In genomic region chr15:99449131-99449750, GRCm38 (mm10) we compare ENCODE assay signal across 8 mouse cellular contexts. TPM values are rescaled to one million over a fixed set of nuclear protein-coding genes. Genes with fewer than 3 reads are reported as not detected.
DNase-seq lines count a peak whose midpoint lies in the region; ATAC-seq and TF ChIP-seq lines count a peak whose summit lies in the region.
"Had no signal": no experiment of that assay in that cellular context is flagged by ENCODE, and none has a peak within 500 bp of the region (broad histone marks: within the 10 kb centered on the region; RNA-seq: fewer than 3 reads in every experiment).

No protein-coding gene starts in this region.

- 66% methylated on average over 9 of the region's 9 CpGs for WGBS in embryonic facial prominence, embryonic 12.5 days
- WGBS in heart, embryonic 13.5 days = 21% methylated on average over 9 of the region's 9 CpGs

- TF ChIP-seq CTCF in MEL (IDR thresholded peaks at IDR 0.05 in 2 of 3, conservative IDR thresholded peaks at IDR 0.05 in 1 of 3; ENCODE audit: control insufficient read depth in 1 of 3, insufficient read depth in 1 of 3, low read depth in 2 of 3, low read length in 3 of 3, poor library complexity in 1 of 3, severe bottlenecking in 1 of 3) = no peak

- H3K9ac ChIP-seq in MEL (ENCODE audit: control insufficient read depth, low read depth, low read length, poor library complexity, severe bottlenecking) = peak overlapping the region; percentile 42
- no peak overlapping the region for H3K9ac ChIP-seq in embryonic facial prominence, embryonic 12.5 days
- H3K9ac ChIP-seq in heart, embryonic 13.5 days = peak overlapping the region; percentile 38
- H3K9ac ChIP-seq: midbrain, embryonic 12.5 days had no signal

- ATAC-seq in embryonic facial prominence, embryonic 12.5 days (ENCODE audit: insufficient number of reproducible peaks, insufficient read depth, low FRiP score, low TSS enrichment) = no peak; the same call in 1 of the 2 replicates
- ATAC-seq in heart, embryonic 13.5 days (ENCODE audit: extremely low read depth, insufficient number of reproducible peaks, low FRiP score, low TSS enrichment) = peak; percentile 72; the same call in 1 of the 2 replicates
- peak; percentile 54 for ATAC-seq in megakaryocyte, adult 5-6 weeks (ENCODE audit: poor library complexity, severe bottlenecking)

- H3K27ac ChIP-seq in MEL (ENCODE audit: control insufficient read depth, low read depth, low read length) = peak overlapping the region; percentile 76
- peak overlapping the region; percentile 26; the same call in 1 of the 2 replicates for H3K27ac ChIP-seq in embryonic facial prominence, embryonic 12.5 days
- peak overlapping the region; percentile 86 for H3K27ac ChIP-seq in heart, embryonic 13.5 days (replicated peaks)
- H3K27ac ChIP-seq: midbrain, embryonic 12.5 days had no signal

- peaks cover 0 to 20% of the 10 kb centered on the region in 2 experiments; a peak in 2 of 4 replicates for H3K36me3 ChIP-seq in MEL (ENCODE audit: control insufficient read depth in 1 of 2, insufficient read depth in 2 of 2, low read length in 2 of 2)
- peaks cover 29% of the 10 kb centered on the region for H3K36me3 ChIP-seq in embryonic facial prominence, embryonic 12.5 days
- peaks cover 43% of the 10 kb centered on the region for H3K36me3 ChIP-seq in heart, embryonic 13.5 days

- no peaks in the 10 kb centered on the region for H3K79me2 ChIP-seq in MEL (ENCODE audit: control insufficient read depth, insufficient read depth, low read length, poor library complexity)

- TF ChIP-seq RAD21 in MEL (IDR thresholded peaks at IDR 0.05; ENCODE audit: low read depth, low read length) = no peak

- H3K4me3 ChIP-seq in MEL (ENCODE audit: control insufficient read depth in 1 of 2, insufficient read depth in 1 of 2, low read depth in 2 of 2, low read length in 2 of 2) = peak overlapping the region; percentile 4 to 17; a peak in 3 of 4 replicates
- H3K4me3 ChIP-seq in embryonic facial prominence, embryonic 12.5 days = no peak overlapping the region
- peak overlapping the region; percentile 16; the same call in 1 of the 2 replicates for H3K4me3 ChIP-seq in heart, embryonic 13.5 days
- H3K4me3 ChIP-seq: midbrain, embryonic 12.5 days had no signal

- H3K4me1 ChIP-seq in MEL (ENCODE audit: control insufficient read depth in 1 of 2, insufficient read depth in 2 of 2, low read length in 2 of 2) = peaks cover 3 to 27% of the 10 kb centered on the region in 2 experiments; a peak in 2 of 4 replicates
- peaks cover 10% of the 10 kb centered on the region; the same call in 1 of the 2 replicates for H3K4me1 ChIP-seq in embryonic facial prominence, embryonic 12.5 days
- H3K4me1 ChIP-seq in heart, embryonic 13.5 days = peaks cover 62% of the 10 kb centered on the region

- no peak overlapping the region for H3K4me2 ChIP-seq in embryonic facial prominence, embryonic 12.5 days (replicated peaks)
- H3K4me2 ChIP-seq in heart, embryonic 13.5 days = peak overlapping the region; percentile 47
- H3K4me2 ChIP-seq: midbrain, embryonic 12.5 days had no signal

- DNase-seq in CD4-positive helper T cell, adult 2 months (ENCODE audit: low read depth, low spot score) = peak; percentile 28
- DNase-seq in MEL (ENCODE audit: low read depth, low spot score) = no peak
- DNase-seq in layer of hippocampus, postnatal 10 days (ENCODE audit: low spot score in 2 of 2) = peak; percentile 64 to 73
- DNase-seq in yolk sac, embryonic 10.5 days (ENCODE audit: low spot score) = peak; percentile 9

- 0 out of 4 replicates have a peak, but pooled peaks of 1 of the 2 experiments have one; percentile 12 for TF ChIP-seq POLR2A in MEL (IDR thresholded peaks at IDR 0.05; ENCODE audit: control insufficient read depth in 1 of 2, insufficient read depth in 1 of 2, low read depth in 1 of 2, low read length in 2 of 2, poor library complexity in 1 of 2)

- no peaks in the 10 kb centered on the region for H3K9me3 ChIP-seq in MEL (replicated peaks; ENCODE audit: insufficient read depth, low read length)
- H3K9me3 ChIP-seq in embryonic facial prominence, embryonic 12.5 days = no peaks in the 10 kb centered on the region
- no peaks in the 10 kb centered on the region for H3K9me3 ChIP-seq in heart, embryonic 13.5 days
- H3K9me3 ChIP-seq: midbrain, embryonic 12.5 days had no signal

- H3K27me3 ChIP-seq in MEL (ENCODE audit: control insufficient read depth in 1 of 2, insufficient read depth in 2 of 2, low read length in 2 of 2) = no peaks in the 10 kb centered on the region
- H3K27me3 ChIP-seq in embryonic facial prominence, embryonic 12.5 days = no peaks in the 10 kb centered on the region
- H3K27me3 ChIP-seq in heart, embryonic 13.5 days (replicated peaks) = no peaks in the 10 kb centered on the region
- H3K27me3 ChIP-seq: midbrain, embryonic 12.5 days had no signal

- 0 out of 4 replicates have a peak, but pooled peaks of 1 of the 2 experiments have one; percentile 4 for TF ChIP-seq EP300 in MEL (IDR thresholded peaks at IDR 0.05; ENCODE audit: low read depth in 1 of 2, low read length in 2 of 2)

TF ChIP-seq in MEL, 35 proteins besides CTCF, POLR2A, EP300 and RAD21 (continues in another document):
- TF ChIP-seq MAX (IDR thresholded peaks at IDR 0.05; ENCODE audit: low read length) = peak; percentile 52; the same call in 1 of the 2 replicates
- no peak for TF ChIP-seq MEF2A (IDR thresholded peaks at IDR 0.05; ENCODE audit: extremely low read depth, insufficient replicate concordance, low read depth, low read length, poor library complexity, severe bottlenecking)
- TF ChIP-seq SMC3 (IDR thresholded peaks at IDR 0.05; ENCODE audit: low read depth, low read length) = no peak
- no peak for TF ChIP-seq NRF1 (IDR thresholded peaks at IDR 0.05; ENCODE audit: insufficient read depth, low read depth, low read length, poor library complexity, severe bottlenecking)
- TF ChIP-seq TCF12 (IDR thresholded peaks at IDR 0.05; ENCODE audit: low read depth, low read length) = no peak
- TF ChIP-seq USF1 (IDR thresholded peaks at IDR 0.05; ENCODE audit: low read depth, low read length) = peak; percentile 72
- no peak for TF ChIP-seq USF2 (IDR thresholded peaks at IDR 0.05; ENCODE audit: borderline replicate concordance in 1 of 2, insufficient read depth in 1 of 2, low read depth in 1 of 2, low read length in 2 of 2)
- no peak for TF ChIP-seq MAFK (IDR thresholded peaks at IDR 0.05; ENCODE audit: borderline replicate concordance, low read depth, low read length)
- TF ChIP-seq RCOR1 (IDR thresholded peaks at IDR 0.05; ENCODE audit: low read depth, low read length) = no peak
- no peak for TF ChIP-seq HCFC1 (IDR thresholded peaks at IDR 0.05; ENCODE audit: low read depth, low read length)
- TF ChIP-seq ZMIZ1 (IDR thresholded peaks at IDR 0.05; ENCODE audit: low read depth, low read length) = no peak
- no peak for TF ChIP-seq KAT2A (conservative IDR thresholded peaks at IDR 0.05; ENCODE audit: low read depth, low read length)
- no peak for TF ChIP-seq POLR2AphosphoS2 (IDR thresholded peaks at IDR 0.05; ENCODE audit: low read length)
- no peak for TF ChIP-seq SIN3A (IDR thresholded peaks at IDR 0.05; ENCODE audit: low read length)
- no peak for TF ChIP-seq TBP (IDR thresholded peaks at IDR 0.05; ENCODE audit: low read depth, low read length)
- peak; percentile 83 for TF ChIP-seq MXI1 (IDR thresholded peaks at IDR 0.05; ENCODE audit: low read depth, low read length)
- 0 out of 2 replicates have a peak, but pooled peaks have one; percentile 62 for TF ChIP-seq UBTF (IDR thresholded peaks at IDR 0.05; ENCODE audit: borderline replicate concordance, insufficient read depth, low read depth, low read length)
- TF ChIP-seq ELF1 (IDR thresholded peaks at IDR 0.05; ENCODE audit: low read depth, low read length) = no peak
- no peak for TF ChIP-seq MYB (IDR thresholded peaks at IDR 0.05; ENCODE audit: low read depth, low read length)
- no peak for TF ChIP-seq MYC (IDR thresholded peaks at IDR 0.05; ENCODE audit: low read depth, low read length)
- TF ChIP-seq JUND (IDR thresholded peaks at IDR 0.05; ENCODE audit: low read depth, low read length) = no peak
- no peak for TF ChIP-seq ZC3H11A (IDR thresholded peaks at IDR 0.05; ENCODE audit: low read depth, low read length)
- no peak for TF ChIP-seq GABPA (IDR thresholded peaks at IDR 0.05; ENCODE audit: low read depth, low read length)
- no peak for TF ChIP-seq MAZ (IDR thresholded peaks at IDR 0.05; ENCODE audit: low read depth, low read length)

RNA-seq across cellular contexts. Expression of gene Nckap5l, which starts 8.3 kb away (rescaled TPM):
- total RNA-seq in MEL (2012; rRNA removed) = 2.5 and 3.3 TPM in 2 replicates
- 10 to 100 TPM in 1 of 2 experiments, not detected in 1; 14.1 TPM for polyA plus RNA-seq in MEL (2012; ENCODE audit: insufficient read depth in 1 of 2, insufficient read length in 2 of 2, low read depth in 1 of 2, low replicate concordance in 2 of 2, missing spikeins in 1 of 2)
- polyA plus RNA-seq in embryonic facial prominence, embryonic 12.5 days (2016; fragmentation: Nextera tagmentation; extraction: Ambion mirVana) = 11.6 and 12.3 TPM in 2 replicates
- 6.8 and 7.7 TPM in 2 replicates for polyA plus RNA-seq in heart, embryonic 13.5 days (2015; fragmentation: Nextera tagmentation; extraction: Ambion mirVana)
- 10 to 100 TPM; 32.5 to 38.1 TPM for total RNA-seq in layer of hippocampus, postnatal 10 days (2021)
- 0.84 and 4.0 TPM in 2 replicates for total RNA-seq in megakaryocyte, adult 5-6 weeks (2015)
- 0.73 TPM in 1 of 2 replicates, not detected in the other for total RNA-seq in megakaryocyte, adult 5-6 weeks (2017)

RNA-seq across cellular contexts. Expression of gene Bcdin3d, which starts 25.3 kb away (rescaled TPM):
- total RNA-seq in MEL (2012; rRNA removed) = 7.8 and 8.8 TPM in 2 replicates
- polyA plus RNA-seq in MEL (2012; ENCODE audit: insufficient read depth in 1 of 2, insufficient read length in 2 of 2, low read depth in 1 of 2, low replicate concordance in 2 of 2, missing spikeins in 1 of 2) = 10 to 100 TPM; 13.7 to 31.3 TPM
- polyA plus RNA-seq in embryonic facial prominence, embryonic 12.5 days (2016; fragmentation: Nextera tagmentation; extraction: Ambion mirVana) = 14.6 and 16.3 TPM in 2 replicates
- polyA plus RNA-seq in heart, embryonic 13.5 days (2015; fragmentation: Nextera tagmentation; extraction: Ambion mirVana) = 10.5 and 13.7 TPM in 2 replicates
- total RNA-seq in layer of hippocampus, postnatal 10 days (2021) = 1 to 10 TPM; 5.1 to 5.5 TPM
- 8.2 and 9.8 TPM in 2 replicates for total RNA-seq in megakaryocyte, adult 5-6 weeks (2015)
- 3.6 and 4.6 TPM in 2 replicates for total RNA-seq in megakaryocyte, adult 5-6 weeks (2017)

RNA-seq across cellular contexts. Expression of gene Tmbim6, which starts 56.6 kb away (rescaled TPM):
- 216 and 243 TPM in 2 replicates for total RNA-seq in MEL (2012; rRNA removed)
- polyA plus RNA-seq in MEL (2012; ENCODE audit: insufficient read depth in 1 of 2, insufficient read length in 2 of 2, low read depth in 1 of 2, low replicate concordance in 2 of 2, missing spikeins in 1 of 2) = 100 to 1,000 TPM in 1 of 2 experiments, not detected in 1; 339 TPM
- 256 and 268 TPM in 2 replicates for polyA plus RNA-seq in embryonic facial prominence, embryonic 12.5 days (2016; fragmentation: Nextera tagmentation; extraction: Ambion mirVana)
- polyA plus RNA-seq in heart, embryonic 13.5 days (2015; fragmentation: Nextera tagmentation; extraction: Ambion mirVana) = 248 and 251 TPM in 2 replicates
- 100 to 1,000 TPM; 356 to 357 TPM for total RNA-seq in layer of hippocampus, postnatal 10 days (2021)
- 410 and 456 TPM in 2 replicates for total RNA-seq in megakaryocyte, adult 5-6 weeks (2015)
- 187 and 196 TPM in 2 replicates for total RNA-seq in megakaryocyte, adult 5-6 weeks (2017)

Comparison
In these comparisons a context has a peak if more than half of its experiments do, and no peak if none do; other contexts are left out.
1. H3K27ac ChIP-seq: peak in every context shown above with its lines; median percentile 86 in heart, embryonic 13.5 days; 76 in MEL; 26 in embryonic facial prominence, embryonic 12.5 days.